Mouse (Mus musculus): ENCODE measurements at regions not wholly inside any gene's neighbourhood (a gene's known extent, or its start where the extent isn't known, plus 50 kb on each side); places are given as distances from the start of the nearest gene placed in this dataset.

GRCm38 (mm10) chr1:190500106-190500505 lies 329.6 kb upstream of the Prox1 start:
- DNase-seq: no peak

- DNase-seq: no peak
Measured at GRCm38 (mm10) chr1:190497474-190497873, 327.0 kb upstream of the Prox1 start.

GRCm38 (mm10) chr1:190495741-190496520 lies 325.4 kb upstream of the Prox1 start:
- no peak for DNase-seq

GRCm38 (mm10) chr1:190486551-190487104 lies 316.1 kb upstream of the Prox1 start:
- DNase-seq: no peak

- no peak for DNase-seq
Measured at GRCm38 (mm10) chr1:190483366-190483765, 312.9 kb upstream of the Prox1 start.

GRCm38 (mm10) chr1:190481071-190481470 lies 310.6 kb upstream of the Prox1 start:
- no peak for DNase-seq

- no peak for DNase-seq
Measured at GRCm38 (mm10) chr1:190480601-190481000, 310.1 kb upstream of the Prox1 start.

- DNase-seq: no peak
Measured at GRCm38 (mm10) chr1:190472761-190473160, 302.2 kb upstream of the Prox1 start.

GRCm38 (mm10) chr1:190470336-190470735 lies 299.8 kb upstream of the Prox1 start:
- DNase-seq: no peak

GRCm38 (mm10) chr1:190457541-190458061 lies 287.1 kb upstream of the Prox1 start:
- no peak for DNase-seq

GRCm38 (mm10) chr1:190453549-190453948 lies 283.0 kb upstream of the Prox1 start:
- DNase-seq: no peak

GRCm38 (mm10) chr1:190452115-190452842 lies 281.8 kb upstream of the Prox1 start:
- DNase-seq: no peak

GRCm38 (mm10) chr1:190448263-190448662 lies 277.7 kb upstream of the Prox1 start:
- no peak for DNase-seq

- DNase-seq: no peak
Measured at GRCm38 (mm10) chr1:190447253-190447652, 276.7 kb upstream of the Prox1 start.

- DNase-seq: no peak
Measured at GRCm38 (mm10) chr1:190446676-190447075, 276.2 kb upstream of the Prox1 start.

GRCm38 (mm10) chr1:190444366-190444765 lies 273.9 kb upstream of the Prox1 start:
- peak; percentile 5 to 22 for DNase-seq

- no peak for DNase-seq
Measured at GRCm38 (mm10) chr1:190443234-190443633, 272.7 kb upstream of the Prox1 start.

GRCm38 (mm10) chr1:190442166-190442565 lies 271.7 kb upstream of the Prox1 start:
- DNase-seq: peak in 1 of 2 experiments; percentile 14

GRCm38 (mm10) chr1:190438789-190439188 lies 268.3 kb upstream of the Prox1 start:
- DNase-seq: peak in 1 of 2 experiments; percentile 7

- no peak for DNase-seq
Measured at GRCm38 (mm10) chr1:190422874-190423273, 252.4 kb upstream of the Prox1 start.

- peak in 1 of 2 experiments; percentile 6 for DNase-seq
Measured at GRCm38 (mm10) chr1:190419709-190420108, 249.2 kb upstream of the Prox1 start.

- DNase-seq: no peak
Measured at GRCm38 (mm10) chr1:190417326-190417725, 246.8 kb upstream of the Prox1 start.

- no peak for DNase-seq
Measured at GRCm38 (mm10) chr1:190411756-190412155, 241.2 kb upstream of the Prox1 start.

GRCm38 (mm10) chr1:190403335-190403734 lies 232.8 kb upstream of the Prox1 start:
- no peak for DNase-seq
